Mouse (Mus musculus): ENCODE results near the gene Vmp1. TPM values are rescaled to one million over a fixed set of nuclear protein-coding genes. Genes with fewer than 3 reads are reported as not detected.

Gene Vmp1
- polyA plus RNA-seq, 2 experiments = 49.5 to 98.3 TPM

DNA sequence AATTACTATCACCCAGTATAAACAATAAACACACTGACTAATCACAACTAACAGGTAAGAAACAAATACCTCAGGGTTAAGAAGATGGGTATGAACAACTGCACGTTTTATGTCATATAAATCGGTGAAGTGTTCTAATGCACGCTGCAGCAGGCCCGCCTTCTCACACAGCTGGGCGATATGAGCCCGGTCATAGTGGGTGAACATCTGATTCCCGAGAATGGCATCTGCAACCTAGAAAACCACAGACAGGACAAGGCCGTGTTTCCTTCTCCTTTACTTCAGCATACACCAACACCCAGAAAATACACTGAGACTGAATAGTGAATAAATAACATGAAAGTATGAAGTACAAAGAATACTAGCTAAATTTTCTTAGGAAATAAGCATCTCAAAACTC lies 35.8 kb upstream of the Vmp1 start:
- 91% methylated on average over 8 of the region's 8 CpGs for WGBS
- ATAC-seq (ENCODE audit: low FRiP score, low read depth) = no peak

DNA sequence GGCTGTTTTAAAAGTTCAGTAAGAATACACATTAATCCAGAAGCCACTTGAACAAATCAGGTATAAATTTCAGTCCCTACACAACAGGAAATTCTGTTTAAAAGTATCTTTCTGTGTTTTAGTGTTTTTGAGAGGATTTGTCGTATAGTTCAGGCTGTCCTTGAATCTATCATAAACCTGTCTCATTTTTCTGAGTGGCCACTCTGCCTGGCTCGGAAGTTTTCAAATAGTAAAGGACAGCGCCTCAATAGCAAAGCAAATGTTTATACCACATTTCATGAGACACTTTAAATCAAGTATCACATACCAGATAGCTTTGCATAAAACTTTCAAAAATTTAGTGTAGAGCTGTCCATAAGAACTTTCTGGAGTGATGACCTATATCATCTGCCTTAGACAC lies 34.7 kb upstream of the Vmp1 start:
- H3K4me3 ChIP-seq (replicated peaks; ENCODE audit: low read length) = no peak overlapping the region
- WGBS = 94% methylated on average over 3 of the region's 3 CpGs
- H3K9ac ChIP-seq (ENCODE audit: low read depth, low read length, severe bottlenecking) = no peak overlapping the region
- TF ChIP-seq POLR2A (IDR thresholded peaks at IDR 0.05; ENCODE audit: borderline replicate concordance, extremely low read depth, insufficient read depth, insufficient read length) = no peak
- H3K4me1 ChIP-seq (ENCODE audit: control insufficient read depth, insufficient read depth, low read length) = no peaks in the 10 kb centered on the region
- H3K9me3 ChIP-seq (ENCODE audit: control insufficient read depth, low read length) = no peaks in the 10 kb centered on the region
- no peaks in the 10 kb centered on the region for H3K27me3 ChIP-seq (ENCODE audit: control insufficient read depth, insufficient read depth, low read length)
- DNase-seq (ENCODE audit: low spot score) (no peak), ATAC-seq (ENCODE audit: low FRiP score, low read depth) (no peak)
- H3K4me2 ChIP-seq (replicated peaks; ENCODE audit: low read depth, low read length, severe bottlenecking) = no peak overlapping the region
- peaks cover 82% of the 10 kb centered on the region for H3K36me3 ChIP-seq (ENCODE audit: control insufficient read depth, insufficient read depth, low read length)
- no peak overlapping the region for H3K27ac ChIP-seq (replicated peaks; ENCODE audit: low read depth, low read length)

More for the DNA sequence above, 35.8 kb upstream of the Vmp1 start:
- Histone ChIP-seq H3K9ac (ENCODE audit: low read depth, low read length, severe bottlenecking) (no peak overlapping the region), H3K27ac (replicated peaks; ENCODE audit: low read depth, low read length) (no peak overlapping the region), H3K4me3 (replicated peaks; ENCODE audit: low read length) (no peak overlapping the region), H3K27me3 (ENCODE audit: control insufficient read depth, insufficient read depth, low read length) (no peaks in the 10 kb centered on the region), H3K4me1 (ENCODE audit: control insufficient read depth, insufficient read depth, low read length) (no peaks in the 10 kb centered on the region), H3K36me3 (ENCODE audit: control insufficient read depth, insufficient read depth, low read length) (peaks cover 79% of the 10 kb centered on the region), H3K9me3 (ENCODE audit: control insufficient read depth, low read length) (no peaks in the 10 kb centered on the region), H3K4me2 (replicated peaks; ENCODE audit: low read depth, low read length, severe bottlenecking) (no peak overlapping the region)
- DNase-seq (ENCODE audit: low spot score) = no peak
- TF ChIP-seq POLR2A (IDR thresholded peaks at IDR 0.05; ENCODE audit: borderline replicate concordance, extremely low read depth, insufficient read depth, insufficient read length) = no peak

DNA sequence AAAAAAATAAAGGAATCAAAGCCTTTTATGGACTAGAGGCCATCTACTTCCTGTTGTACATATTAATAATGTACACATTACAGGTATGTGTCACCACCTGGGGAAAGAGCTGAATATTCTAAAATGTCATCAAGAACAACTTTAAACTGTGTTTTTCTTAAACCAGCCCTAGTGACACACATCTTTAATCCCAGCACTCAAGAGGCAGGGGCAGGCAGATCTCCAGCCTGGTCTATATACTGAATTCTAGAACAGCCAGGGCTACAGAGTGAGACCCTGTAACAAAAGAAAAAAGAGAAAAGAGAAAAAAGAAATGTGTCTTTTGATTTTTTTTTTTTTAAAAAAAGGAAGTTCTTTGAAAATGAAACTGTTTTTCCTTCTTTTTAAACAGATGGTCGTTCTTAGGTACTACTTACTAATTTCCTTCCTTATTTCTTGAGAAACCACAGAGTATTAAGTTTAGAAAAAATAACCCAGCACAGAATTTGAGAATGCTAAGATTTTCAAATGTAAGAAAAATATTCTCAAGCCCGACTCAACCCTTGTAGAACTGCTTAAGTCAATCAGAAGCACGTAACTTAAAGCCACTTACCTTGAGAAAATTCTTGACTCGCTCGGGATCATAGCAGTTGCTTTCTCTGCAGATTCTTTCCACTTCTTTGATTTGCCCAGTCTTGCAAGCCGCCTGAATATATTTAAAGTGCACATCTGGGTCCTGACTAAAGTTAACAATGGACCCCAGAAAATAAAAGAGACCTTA lies 33.9 kb upstream of the Vmp1 start:
- WGBS = 89% methylated on average over 6 of the region's 6 CpGs
- no peak overlapping the region for H3K27ac ChIP-seq (replicated peaks; ENCODE audit: low read depth, low read length)
- ATAC-seq (ENCODE audit: low FRiP score, low read depth) (no peak), DNase-seq (ENCODE audit: low spot score) (no peak)
- no peak overlapping the region for H3K9ac ChIP-seq (ENCODE audit: low read depth, low read length, severe bottlenecking)
- H3K4me1 ChIP-seq (ENCODE audit: control insufficient read depth, insufficient read depth, low read length) = no peaks in the 10 kb centered on the region
- H3K4me3 ChIP-seq (replicated peaks; ENCODE audit: low read length) = no peak overlapping the region
- no peak overlapping the region for H3K4me2 ChIP-seq (replicated peaks; ENCODE audit: low read depth, low read length, severe bottlenecking)
- no peak for TF ChIP-seq POLR2A (IDR thresholded peaks at IDR 0.05; ENCODE audit: borderline replicate concordance, extremely low read depth, insufficient read depth, insufficient read length)
- no peaks in the 10 kb centered on the region for H3K9me3 ChIP-seq (ENCODE audit: control insufficient read depth, low read length)
- H3K27me3 ChIP-seq (ENCODE audit: control insufficient read depth, insufficient read depth, low read length) = no peaks in the 10 kb centered on the region
- peaks cover 80% of the 10 kb centered on the region for H3K36me3 ChIP-seq (ENCODE audit: control insufficient read depth, insufficient read depth, low read length)

DNA sequence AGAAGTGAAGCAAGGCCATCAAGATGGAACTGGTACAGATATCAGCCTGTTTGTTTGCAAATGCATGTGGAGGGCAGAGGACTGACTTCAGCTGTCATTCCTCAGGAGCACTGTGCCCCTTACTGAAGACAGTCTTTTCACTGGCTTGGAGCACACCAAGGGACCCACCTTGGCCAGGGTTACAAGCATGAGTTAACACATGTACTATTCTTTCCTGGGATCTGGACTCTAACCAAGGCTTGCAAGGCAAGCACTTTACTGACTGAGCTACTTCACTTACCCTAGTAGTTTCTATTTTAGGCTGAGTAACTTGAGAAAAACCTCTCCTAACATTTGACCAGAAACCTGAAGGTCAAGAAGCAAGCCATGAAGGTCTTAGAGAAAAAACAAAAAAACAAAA lies 31.0 kb upstream of the Vmp1 start:
- Histone ChIP-seq H3K9me3 (ENCODE audit: control insufficient read depth, low read length) (no peaks in the 10 kb centered on the region), H3K9ac (ENCODE audit: low read depth, low read length, severe bottlenecking) (no peak overlapping the region), H3K4me2 (replicated peaks; ENCODE audit: low read depth, low read length, severe bottlenecking) (no peak overlapping the region), H3K36me3 (ENCODE audit: control insufficient read depth, insufficient read depth, low read length) (peaks cover 85% of the 10 kb centered on the region), H3K4me3 (replicated peaks; ENCODE audit: low read length) (no peak overlapping the region), H3K27ac (replicated peaks; ENCODE audit: low read depth, low read length) (no peak overlapping the region), H3K4me1 (ENCODE audit: control insufficient read depth, insufficient read depth, low read length) (no peaks in the 10 kb centered on the region), H3K27me3 (ENCODE audit: control insufficient read depth, insufficient read depth, low read length) (no peaks in the 10 kb centered on the region)
- no peak for DNase-seq (ENCODE audit: low spot score)
- no peak for ATAC-seq (ENCODE audit: low FRiP score, low read depth)
- TF ChIP-seq POLR2A (IDR thresholded peaks at IDR 0.05; ENCODE audit: borderline replicate concordance, extremely low read depth, insufficient read depth, insufficient read length) = no peak

DNA sequence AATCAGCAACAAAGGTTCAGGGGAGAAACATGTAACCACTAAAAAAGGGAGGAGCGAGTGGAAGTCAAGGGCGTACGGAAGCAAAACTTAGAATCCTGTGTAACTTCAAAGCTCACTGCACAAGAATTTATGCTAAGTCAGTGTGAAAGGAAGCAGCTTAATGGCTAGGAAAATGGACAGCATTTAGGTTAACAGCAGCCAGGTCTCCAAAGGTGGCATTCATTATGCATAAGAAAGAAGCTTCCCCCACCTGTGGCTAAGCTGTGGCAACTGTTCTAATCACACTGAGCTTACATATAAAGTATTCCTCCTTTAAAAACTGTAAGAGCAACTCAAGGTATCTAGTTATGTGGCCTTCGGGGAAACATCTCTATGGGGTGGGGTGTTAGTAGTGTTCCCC lies 17.5 kb upstream of the Vmp1 start:
- Histone ChIP-seq H3K4me1 (ENCODE audit: control insufficient read depth, insufficient read depth, low read length) (no peaks in the 10 kb centered on the region), H3K27me3 (ENCODE audit: control insufficient read depth, insufficient read depth, low read length) (no peaks in the 10 kb centered on the region), H3K36me3 (ENCODE audit: control insufficient read depth, insufficient read depth, low read length) (peaks cover 91% of the 10 kb centered on the region), H3K9me3 (ENCODE audit: control insufficient read depth, low read length) (no peaks in the 10 kb centered on the region), H3K4me2 (replicated peaks; ENCODE audit: low read depth, low read length, severe bottlenecking) (no peak overlapping the region), H3K4me3 (replicated peaks; ENCODE audit: low read length) (no peak overlapping the region), H3K9ac (ENCODE audit: low read depth, low read length, severe bottlenecking) (no peak overlapping the region), H3K27ac (replicated peaks; ENCODE audit: low read depth, low read length) (no peak overlapping the region)
- TF ChIP-seq POLR2A (IDR thresholded peaks at IDR 0.05; ENCODE audit: borderline replicate concordance, extremely low read depth, insufficient read depth, insufficient read length) = no peak
- DNase-seq (ENCODE audit: low spot score) = no peak
- 88% methylated on average over 4 of the region's 4 CpGs for WGBS
- no peak for ATAC-seq (ENCODE audit: low FRiP score, low read depth)
